Mouse (Mus musculus) monocyte, adult 5-6 weeks (primary cell): ENCODE results near the gene Irf2bpl. TPM values are rescaled to one million over a fixed set of nuclear protein-coding genes. Genes with fewer than 3 reads are reported as not detected.

Source experiments
- ATAC-seq: fragments of 153-309, 156-312 bp; replicated peaks from 2 replicates; pipeline ENCODE4 v1.8.0; 2017; ENCODE audit warnings: mild to moderate bottlenecking; ENCODE audit not compliant: low TSS enrichment, insufficient number of reproducible peaks, severe bottlenecking, poor library complexity, low FRiP score
- total RNA-seq: library from RNA; stranded (forward); fragments of 200-1000, 200-491, 200-594 nt; gene quantifications from 3 replicates; pipeline ENCODE4 v1.2.3, GENCODE M21; 2017

Gene Irf2bpl
- total RNA-seq, 1 experiment from 2014 or later, result 18.2 TPM

GRCm38 (mm10) chr12:86872335-86873040 is 12.1 kb downstream of the Irf2bpl start:
- ATAC-seq, result no peak

DNA sequence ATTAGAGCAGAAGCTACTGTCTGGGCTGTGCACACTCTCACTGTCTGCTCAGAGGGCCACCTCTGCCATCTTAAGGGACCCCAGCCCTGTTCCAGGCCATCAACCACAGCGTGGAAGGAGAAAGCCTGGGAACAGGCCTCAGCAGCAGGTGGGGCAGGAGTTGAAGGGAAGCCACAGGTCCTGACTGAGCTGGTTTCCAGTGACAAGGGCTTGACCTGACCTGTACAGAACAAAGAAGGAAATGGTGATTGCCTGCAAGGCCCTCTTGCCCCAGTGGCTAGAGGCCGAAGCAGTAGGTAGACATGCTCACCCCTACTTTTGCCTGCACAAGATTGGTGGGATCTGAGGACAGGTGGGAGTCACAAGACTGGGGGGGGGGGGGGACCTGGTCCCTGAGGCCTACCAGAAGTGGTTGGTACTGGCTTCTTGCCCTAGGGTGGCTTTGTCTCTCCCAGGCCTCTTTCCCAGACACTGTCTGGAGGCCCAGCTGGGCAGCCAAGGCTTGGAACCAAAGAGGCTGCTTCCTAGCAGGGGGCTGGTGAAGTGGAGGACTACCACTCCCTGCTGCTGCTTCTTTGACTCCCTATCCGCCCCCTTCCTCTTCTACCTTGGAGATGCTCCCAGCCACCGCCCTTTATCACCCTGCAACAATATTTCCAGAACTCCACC is 12.8 kb downstream of the Irf2bpl start:
- no peak for ATAC-seq

DNA sequence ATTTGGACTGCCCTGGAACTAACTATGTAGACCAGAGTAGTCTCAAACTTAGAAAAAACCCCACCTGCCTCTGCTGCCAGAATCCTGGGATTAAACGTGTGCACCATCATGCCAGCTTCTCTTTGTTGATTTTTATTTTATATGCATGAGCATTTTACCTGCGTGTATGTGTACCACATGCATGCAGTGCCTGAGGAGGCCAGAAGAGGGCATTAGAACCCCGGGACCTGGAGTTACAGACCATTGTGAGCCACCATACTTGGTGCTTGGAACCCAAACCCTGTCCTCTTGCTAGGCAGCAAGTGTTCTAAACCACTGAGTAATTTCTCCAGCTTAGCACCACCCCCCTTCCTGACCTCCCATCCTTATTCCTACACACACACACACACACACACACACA is 13.6 kb downstream of the Irf2bpl start:
- ATAC-seq, result no peak

DNA sequence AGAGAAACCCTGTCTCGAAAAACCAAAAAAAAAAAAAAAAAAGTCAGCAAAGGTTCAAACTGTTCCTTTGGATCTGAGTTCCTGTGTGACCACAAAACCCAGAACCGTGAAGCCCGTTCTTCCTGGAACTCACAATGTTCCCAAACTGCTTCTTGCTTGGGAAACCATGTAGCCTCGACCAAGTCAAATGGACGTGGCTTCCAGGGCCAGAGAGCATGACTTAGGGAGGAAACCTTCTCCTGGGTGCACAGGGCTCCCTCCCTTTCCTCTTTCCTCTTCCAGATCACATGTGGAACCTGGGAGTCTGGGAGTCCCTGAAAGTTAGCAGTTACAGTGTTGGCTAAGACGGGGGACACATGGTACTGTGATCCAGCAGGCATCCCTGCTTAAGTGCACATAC is 14.8 kb downstream of the Irf2bpl start:
- no peak for ATAC-seq

- ATAC-seq, result no peak
These were observed 17.1 kb downstream of the Irf2bpl start for GRCm38 (mm10) chr12:86867271-86868223.

DNA sequence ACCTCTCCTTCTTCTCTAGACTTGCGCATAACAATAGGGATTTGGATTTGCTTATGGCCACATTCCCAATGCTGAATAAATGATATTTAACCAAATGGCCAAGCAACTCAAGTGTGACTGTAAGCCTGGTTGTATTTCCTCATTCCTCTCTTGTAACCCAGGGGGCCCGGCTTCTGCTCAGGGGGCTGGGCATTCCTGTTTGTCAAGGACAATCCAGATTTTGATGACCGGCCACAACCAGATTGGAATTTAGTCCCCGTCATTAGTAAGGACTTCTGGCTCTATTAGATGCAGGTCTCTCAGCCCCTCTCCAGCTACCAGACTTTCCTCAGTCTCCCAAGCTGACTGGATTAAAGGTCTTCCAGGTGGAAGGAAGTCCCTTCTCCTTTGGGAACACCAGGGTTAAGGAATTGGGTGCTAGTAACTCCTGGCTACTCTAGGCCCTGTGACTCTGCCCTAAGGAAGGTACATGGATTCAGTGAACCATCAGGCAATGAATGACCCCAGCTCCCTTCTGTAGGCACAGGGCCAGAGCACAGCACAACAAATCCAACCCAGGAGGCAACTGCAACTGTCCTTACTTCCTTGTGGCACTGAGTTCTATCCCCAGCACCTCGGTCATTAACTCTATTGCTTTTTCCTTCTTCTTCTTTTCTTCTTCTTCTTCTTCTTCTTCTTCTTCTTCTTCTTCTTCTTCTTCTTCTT is 20.1 kb downstream of the Irf2bpl start:
- ATAC-seq, result no peak

GRCm38 (mm10) chr12:86859924-86860790 is 24.4 kb downstream of the Irf2bpl start:
- ATAC-seq, result no peak

DNA sequence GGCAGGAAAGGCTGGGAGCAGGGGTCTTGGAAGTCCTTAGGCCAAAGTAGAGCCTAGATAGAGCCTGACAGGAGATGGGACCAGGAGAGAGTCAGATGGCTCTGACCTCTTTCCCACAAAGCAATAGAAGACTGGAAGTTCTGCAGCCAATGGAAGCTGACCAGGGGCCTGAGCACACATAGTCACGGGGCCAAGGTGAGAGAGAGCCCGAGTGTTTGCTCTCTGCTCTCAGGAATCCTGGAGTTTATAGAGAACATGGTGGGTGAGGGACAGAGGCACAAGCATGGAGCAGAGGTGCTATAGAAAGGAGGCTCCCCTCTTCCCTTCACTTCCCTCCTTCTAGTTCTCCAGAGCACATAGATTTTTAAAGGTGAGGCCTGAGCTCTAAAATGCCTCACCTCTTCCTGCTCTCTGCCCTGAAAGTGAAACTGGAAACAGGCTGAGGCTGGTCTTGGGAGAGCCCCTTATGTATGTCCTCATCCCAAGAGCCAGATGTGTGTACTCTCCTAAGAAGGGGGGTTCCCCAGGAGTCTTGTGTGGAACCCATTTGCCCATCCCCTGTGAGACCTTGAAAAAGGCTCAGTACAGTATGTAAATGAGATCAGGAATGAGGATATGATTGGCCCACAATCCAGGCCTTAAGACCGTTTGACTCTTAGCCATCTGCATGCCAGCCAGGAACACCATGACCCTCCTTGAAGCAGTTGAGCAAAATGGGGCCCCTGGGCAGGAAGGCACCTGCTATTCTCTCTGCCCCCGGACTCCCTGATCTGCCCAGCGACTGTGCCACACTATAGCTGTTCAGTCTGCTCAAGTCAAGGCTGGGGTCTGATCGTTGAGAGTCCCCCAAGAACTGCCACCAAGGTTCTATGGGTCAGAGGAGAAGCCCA is 25.4 kb downstream of the Irf2bpl start:
- no peak for ATAC-seq

DNA sequence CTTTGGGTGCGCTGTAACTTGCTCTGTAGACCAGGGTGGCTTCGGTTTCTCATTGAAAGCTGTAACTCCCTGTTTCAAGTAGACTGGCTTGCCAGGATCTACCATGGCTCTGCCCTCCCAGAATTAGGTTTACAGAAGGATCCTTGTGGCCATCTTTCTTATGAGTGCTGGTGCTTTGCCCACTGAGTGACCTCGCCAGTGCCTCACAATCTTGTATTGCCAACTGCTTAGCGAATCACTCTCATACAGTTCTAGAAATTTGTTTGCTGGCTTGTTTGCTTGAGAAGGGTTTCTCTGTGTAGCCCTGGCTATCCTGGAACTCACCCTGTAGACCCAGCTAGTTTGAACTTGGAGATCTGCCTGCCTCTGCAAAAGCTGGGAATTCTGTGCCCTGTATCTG is 26.1 kb downstream of the Irf2bpl start:
- ATAC-seq, result no peak

- no peak for ATAC-seq
These were observed 27.3 kb downstream of the Irf2bpl start for GRCm38 (mm10) chr12:86857290-86857689.

GRCm38 (mm10) chr12:86855670-86856069 is 28.9 kb downstream of the Irf2bpl start:
- ATAC-seq, result no peak

- ATAC-seq, result no peak
These were observed 31.1 kb downstream of the Irf2bpl start for GRCm38 (mm10) chr12:86853516-86853915.

DNA sequence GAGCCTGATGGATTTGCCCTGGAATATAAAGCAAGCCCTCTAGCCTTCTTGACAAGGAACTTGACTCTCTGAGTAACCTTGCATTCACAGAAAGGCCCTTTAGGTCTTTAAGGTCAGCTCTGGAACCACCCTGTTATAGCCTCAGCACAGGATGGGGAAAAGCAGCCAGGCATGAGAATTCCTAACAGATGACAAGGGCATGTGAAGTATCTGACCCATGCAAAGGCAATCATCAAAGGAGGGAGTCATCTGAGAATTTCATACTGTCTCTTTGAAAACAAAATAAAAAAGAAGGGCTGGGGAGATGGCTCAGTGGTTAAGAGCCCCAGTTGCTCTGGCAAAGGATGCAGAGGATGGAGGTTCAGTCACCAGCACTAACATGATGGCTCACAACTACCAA is 33.3 kb downstream of the Irf2bpl start:
- ATAC-seq, result no peak

DNA sequence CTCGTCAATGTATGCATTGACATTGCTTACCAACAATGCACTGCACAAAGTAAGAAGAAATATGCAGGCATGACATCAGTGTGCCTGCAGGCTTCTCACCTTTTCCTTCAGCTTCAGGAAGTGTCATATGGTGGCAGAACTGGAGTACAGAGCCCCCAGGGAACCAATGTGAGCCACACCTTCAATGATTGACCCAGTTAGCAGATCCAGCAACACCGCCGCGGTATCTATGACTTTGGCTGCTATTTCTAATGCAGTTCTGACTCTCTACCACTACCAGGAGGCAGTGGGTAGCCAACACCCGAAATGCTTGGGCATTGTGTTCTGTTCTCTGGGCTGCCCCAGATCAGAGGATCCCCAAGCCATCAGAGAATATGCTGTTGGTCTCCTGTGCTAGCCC is 33.9 kb downstream of the Irf2bpl start:
- no peak for ATAC-seq

DNA sequence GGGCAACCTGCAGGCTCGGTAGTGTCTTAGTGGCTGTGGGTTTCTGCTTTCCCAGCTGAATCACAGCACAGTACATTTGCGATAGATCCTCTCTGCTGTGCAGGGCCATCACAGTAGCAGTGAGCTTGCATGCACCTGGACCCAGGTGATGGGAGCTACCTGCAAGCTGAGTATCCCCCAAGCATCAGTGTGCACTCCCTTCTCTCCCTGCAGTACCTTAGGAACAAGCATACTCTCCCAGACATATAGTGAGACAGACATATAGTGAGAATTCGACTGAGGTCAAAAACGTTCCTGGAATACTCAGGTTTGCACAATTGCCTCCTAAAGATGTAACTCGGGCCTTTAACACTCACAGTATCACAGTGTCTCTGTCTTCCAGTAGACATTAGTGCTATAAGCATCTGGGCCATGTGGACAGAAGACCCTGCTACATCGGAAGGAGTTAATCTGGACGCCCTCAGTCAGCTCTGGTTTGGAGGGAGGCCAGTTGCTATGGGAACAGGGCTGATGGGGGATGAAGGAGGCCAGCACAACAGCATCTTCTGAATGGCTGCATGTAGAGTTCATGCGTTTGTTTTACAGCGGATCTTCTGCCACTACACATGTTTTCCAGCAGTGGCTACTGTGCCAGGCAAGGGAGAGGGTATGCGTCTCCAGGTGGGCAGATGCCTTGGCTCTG is 34.5 kb downstream of the Irf2bpl start:
- ATAC-seq, result no peak

GRCm38 (mm10) chr12:86842866-86843459 is 41.6 kb downstream of the Irf2bpl start:
- ATAC-seq, result no peak
